Mouse (Mus musculus): Measurements from ENCODE around the gene Cby1.

Gene Cby1

DNA sequence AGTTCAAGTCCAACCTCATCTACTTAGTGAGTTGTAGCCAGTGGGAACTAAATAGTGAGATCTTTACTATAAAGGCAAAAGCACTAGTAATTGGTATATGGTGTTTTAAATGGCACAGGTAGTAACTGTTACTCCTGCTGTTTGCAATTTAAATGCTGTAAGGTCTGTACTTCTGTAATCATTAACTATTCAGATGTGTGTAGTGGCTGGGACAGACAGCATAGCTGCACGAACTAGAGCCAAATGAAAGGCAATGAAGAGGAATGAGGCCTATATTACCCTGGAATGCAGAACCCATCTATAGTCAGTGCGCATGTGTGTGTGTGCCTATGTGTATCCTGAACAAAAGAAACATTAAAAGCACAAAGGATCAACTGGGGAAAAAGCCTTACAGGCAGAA, 18.9 kb downstream of the Cby1 start:
- no peak for DNase-seq (ENCODE audit: low read depth in 2 of 2, low spot score in 2 of 2)

GRCm38 (mm10) chr15:79681973-79682372, 23.0 kb downstream of the Cby1 start:
- no peak for DNase-seq (ENCODE audit: low read depth in 2 of 2, low spot score in 2 of 2)

DNA sequence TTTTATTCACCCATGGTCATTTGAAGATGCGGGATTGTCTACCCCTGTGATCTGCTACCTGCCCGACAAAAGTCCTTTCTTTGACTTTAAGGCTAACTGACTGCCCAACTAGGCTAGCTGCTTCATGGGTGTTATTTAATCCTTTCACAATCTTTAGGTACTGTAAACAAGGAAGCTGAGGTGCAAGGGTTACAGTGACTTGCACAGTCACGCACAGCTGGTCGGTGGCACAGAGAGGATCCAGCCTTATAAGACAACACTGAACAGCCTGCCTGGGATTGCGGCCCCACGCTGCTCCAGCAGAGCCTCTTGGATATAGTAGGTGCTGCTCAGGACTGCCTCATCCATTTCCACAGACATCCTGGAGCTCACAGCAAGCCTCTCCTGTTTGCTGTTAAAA, 24.1 kb downstream of the Cby1 start:
- no peak for DNase-seq (ENCODE audit: low read depth in 2 of 2, low spot score in 2 of 2)

DNA sequence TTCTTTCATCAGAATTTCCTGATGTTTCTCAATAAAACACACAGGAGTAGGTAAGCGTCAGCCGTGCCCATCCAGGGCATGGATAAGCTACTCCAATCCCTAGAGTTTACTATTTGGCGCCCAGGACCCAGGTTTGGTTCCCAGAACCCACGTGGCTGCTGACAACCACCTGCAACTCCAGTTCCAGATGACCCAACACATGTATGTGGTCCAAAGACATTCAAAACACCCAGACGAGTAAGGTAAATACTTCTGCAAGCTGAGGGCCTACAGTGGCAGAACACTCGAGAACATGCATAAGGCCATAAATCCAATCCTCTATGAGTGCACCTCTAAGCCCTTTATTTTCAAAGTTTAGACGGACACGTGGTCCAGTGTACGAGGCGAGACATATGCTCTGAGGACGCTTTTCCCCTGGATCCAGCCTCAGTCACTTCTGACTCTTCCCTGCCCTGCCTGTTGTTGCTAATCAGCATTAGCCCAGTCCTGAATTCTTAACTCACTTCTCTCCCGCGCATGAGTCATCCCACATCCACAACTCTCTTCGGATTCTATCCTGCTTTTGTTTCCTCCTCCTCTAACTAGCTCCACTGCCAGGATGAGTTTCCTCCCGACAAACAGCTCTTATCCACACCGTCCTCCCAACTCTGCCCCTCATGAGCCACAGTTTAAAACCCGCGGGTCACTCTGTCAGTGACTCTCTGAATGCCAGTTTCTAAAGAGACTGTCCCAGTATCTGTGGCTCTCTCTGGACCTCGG, 24.9 kb downstream of the Cby1 start:
- no peak for DNase-seq (ENCODE audit: low read depth in 2 of 2, low spot score in 2 of 2)

DNA sequence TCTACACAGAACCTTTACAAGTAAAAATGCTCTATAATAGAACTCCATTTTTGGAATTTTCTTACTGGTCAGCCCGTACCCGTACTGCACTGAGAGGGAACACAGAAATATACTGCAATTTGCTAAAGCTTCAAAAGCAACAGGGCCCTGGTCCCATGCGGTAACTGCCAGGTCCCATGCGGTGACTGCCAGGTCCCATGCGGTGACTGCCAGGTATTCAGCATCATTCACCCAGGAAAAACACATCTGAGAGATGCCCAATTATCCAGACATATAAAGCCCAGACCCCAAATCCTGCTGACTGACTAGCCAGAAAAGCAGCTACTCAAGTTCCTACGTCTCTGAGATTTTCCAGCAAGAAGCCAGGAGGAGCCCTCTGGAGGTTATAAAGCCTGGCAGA, 25.6 kb downstream of the Cby1 start:
- no peak for DNase-seq (ENCODE audit: low read depth in 2 of 2, low spot score in 2 of 2)

DNA sequence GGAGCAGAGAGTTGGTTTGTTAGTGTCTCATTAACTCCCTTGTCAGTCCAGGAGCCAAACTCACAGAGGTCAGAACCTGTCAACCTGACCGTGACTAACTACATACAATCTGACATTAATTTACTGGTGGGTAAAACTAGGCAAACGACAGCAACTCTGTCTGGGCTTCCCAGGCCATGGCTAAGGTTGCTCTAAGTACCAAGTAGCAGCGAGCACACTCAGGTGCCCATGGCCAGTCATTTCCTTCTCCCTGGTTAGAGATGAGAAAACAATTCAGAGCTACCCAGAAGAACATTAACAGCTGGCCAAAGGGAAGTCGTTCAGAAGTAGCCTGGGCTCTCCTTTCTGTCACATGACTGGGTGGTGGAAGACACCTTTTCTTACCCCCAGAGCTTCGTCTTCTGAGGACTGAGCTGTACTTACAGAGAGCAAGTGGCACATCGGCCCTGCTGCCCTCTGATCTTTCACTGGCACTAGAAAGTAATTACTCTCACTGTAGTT, 26.2 kb downstream of the Cby1 start:
- no peak for DNase-seq (ENCODE audit: low read depth in 2 of 2, low spot score in 2 of 2)

GRCm38 (mm10) chr15:79686046-79686869, 27.3 kb downstream of the Cby1 start:
- DNase-seq (ENCODE audit: low read depth in 2 of 2, low spot score in 2 of 2) = no peak

DNA sequence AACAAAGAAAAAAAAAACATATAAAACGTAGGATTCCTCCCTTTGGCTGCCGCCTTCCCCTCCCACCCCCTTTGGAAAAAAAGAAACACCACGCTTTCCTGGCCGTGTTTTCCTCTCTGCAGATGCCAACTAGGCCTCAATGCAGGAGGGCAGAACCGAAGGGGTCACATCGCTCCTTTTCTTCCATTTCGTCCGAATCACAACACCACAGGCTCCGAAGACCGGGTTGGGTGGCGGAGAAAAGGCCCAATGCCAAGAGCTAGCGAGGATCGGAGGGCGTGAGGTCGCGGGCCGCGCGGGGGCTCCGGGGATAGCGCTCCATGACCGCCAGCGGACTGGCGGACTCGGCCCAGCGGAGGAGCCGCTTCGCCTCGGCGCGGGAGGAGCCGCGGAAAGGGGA, 28.2 kb downstream of the Cby1 start:
- DNase-seq (ENCODE audit: low read depth in 2 of 2, low spot score in 2 of 2) = no peak

GRCm38 (mm10) chr15:79687646-79688267, 28.8 kb downstream of the Cby1 start, which contains the start of gene Josd1:
Gene Josd1, minus strand, starts transcription at chr15:79687919.
- DNase-seq (ENCODE audit: low read depth in 2 of 2, low spot score in 2 of 2) = peak; percentile 95 to 96

DNA sequence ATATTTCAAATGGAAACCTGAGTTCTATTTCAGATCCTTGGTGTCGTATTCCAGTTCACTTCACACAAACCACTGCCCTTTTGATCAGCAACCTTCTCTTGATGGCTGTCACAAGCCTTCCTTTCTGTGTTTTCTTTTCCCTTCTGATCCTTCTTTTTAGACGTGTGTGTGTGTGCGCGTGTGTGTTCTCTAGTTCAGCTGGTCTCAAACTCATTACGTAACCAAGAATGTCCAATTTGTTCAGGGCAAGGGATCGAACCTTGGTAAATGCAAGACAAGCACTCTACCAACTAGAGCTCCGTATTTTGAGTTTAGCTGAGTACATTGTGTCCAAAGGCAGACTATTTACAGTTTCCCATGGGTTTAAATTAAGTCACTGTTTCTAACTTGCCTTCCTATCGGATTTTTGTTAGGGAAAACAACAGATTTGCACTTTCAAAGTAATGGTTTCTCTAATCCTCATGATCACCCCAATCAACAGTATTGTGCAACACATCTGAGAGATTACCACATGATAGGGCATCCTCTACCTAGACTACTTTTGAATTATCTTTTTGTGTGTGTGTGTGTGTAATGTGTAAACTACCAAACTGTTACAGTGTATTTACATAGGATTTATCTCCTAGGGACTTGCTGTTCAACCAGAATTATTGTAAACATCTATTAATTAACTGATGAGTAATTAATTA, 29.4 kb downstream of the Cby1 start:
- no peak for DNase-seq (ENCODE audit: low read depth in 2 of 2, low spot score in 2 of 2)

DNA sequence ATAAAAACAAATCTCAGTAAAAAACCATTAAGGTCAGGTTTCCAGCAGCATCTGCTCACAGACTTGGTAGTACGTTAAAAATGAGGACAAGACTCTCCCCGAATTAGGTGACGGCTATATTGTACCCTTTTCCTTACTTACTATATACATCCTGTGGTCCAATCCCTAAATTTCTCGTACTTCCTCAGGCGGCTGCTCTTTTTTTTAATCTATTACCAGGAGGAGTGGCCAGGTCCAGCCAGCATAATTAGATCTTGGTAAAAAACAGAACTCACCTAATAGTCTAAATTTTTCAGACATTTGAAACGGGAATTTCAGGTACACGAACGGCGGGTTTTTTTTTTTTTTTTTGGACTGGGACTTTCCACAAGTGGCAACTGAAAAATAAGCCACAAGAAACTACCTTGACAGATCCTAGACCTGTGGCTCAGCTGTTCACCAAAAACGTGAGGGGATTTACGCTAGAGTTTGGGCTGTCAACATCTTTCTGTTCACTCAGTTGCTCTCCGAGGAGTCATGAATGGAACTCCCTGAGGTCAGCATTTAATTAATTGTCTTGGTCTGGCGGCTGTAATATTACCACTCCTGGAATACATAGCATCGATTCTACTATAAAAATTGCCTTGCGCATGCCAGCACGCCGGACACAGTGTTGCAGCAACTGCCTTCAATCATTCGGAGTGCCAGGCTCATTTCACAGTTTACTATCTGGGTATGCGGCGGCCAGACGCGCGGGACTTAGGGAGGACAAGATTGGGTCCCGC, 30.8 kb downstream of the Cby1 start:
- no peak for DNase-seq (ENCODE audit: low read depth in 2 of 2, low spot score in 2 of 2)

DNA sequence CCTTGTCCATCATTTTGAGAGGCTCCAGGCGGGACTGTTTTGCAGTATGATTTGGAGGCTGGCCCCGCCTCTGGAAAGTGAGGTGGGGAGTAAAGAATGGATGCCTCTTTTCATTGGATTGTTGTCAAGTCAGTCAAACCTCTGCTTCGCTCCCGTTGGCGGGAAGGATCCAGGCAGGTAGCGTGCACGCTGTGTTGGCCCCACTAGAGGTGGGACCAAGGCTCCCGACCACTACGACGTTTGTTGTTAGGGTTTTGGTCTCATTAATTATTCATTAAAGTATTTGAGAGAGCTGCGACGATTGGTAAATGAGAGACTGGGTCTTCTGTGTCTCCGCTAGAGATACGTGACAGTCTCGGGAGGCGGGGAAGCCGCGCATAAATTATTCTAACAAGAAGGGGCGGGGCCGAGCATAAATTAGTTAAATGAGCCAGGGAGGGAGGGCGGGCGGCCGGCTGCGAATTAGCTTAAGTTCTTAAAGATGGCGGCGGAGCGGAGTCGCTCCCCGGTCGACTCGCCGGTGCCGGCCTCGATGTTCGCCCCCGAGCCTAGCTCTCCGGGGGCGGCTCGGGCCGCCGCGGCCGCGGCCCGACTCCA, 31.5 kb downstream of the Cby1 start, which contains the start of gene Gtpbp1:
Gene Gtpbp1, plus strand, starts transcription at position 420 of the 597 bp plus-strand sequence.
- peak; percentile 91 to 92 for DNase-seq (ENCODE audit: low read depth in 2 of 2, low spot score in 2 of 2)

DNA sequence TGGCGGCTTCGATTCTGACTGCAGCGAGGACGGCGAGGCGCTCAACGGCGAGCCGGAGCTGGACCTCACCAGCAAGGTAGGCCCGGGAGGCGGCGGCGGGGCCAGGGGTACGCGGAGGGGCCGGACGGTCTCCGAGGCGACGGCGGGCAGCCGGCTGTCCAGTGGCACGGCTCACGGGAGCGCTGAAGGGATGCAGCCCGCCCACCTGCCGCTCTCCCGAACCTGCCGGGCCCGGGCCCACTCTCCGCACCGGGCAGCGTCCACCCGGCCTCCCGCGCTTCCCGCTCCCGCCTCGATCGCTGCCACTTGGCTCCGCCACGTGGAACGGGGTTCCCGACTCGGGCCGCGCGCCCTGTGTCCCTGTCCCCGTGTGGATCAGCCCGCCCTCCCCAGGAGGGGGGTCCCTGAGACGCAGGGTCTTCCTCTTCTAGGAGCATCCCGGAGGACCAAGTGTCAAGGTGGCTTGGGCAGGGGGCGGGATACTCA, 32.1 kb downstream of the Cby1 start:
- peak in 1 of 2 experiments; percentile 24 for DNase-seq (ENCODE audit: low read depth in 2 of 2, low spot score in 2 of 2)

- DNase-seq (ENCODE audit: low read depth in 2 of 2, low spot score in 2 of 2) = peak in 1 of 2 experiments; percentile 16
These were observed 33.3 kb downstream of the Cby1 start for GRCm38 (mm10) chr15:79692334-79692733.

DNA sequence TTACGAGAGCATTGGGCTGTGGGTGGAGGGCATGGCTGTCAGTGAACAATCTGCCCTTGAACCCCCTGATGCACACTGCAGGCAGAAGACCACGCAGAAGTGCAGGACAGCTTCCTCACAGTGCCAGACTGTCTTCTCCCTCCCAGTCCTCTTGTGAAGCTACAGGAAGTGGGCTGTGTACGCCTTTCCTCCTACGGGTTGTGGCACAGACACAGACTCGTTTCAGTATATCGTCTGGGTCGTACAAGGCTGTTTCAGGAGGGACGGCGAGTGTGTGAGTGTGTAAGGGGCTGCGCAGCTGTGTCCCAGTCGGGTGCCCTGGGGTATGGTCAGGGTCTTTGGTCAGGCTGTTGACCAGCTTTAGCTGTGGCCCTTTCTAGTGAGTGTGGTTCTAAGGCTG, 34.7 kb downstream of the Cby1 start:
- peak; percentile 54 for DNase-seq (ENCODE audit: low read depth in 2 of 2, low spot score in 2 of 2)

- no peak for DNase-seq (ENCODE audit: low read depth in 2 of 2, low spot score in 2 of 2)
These were observed 35.5 kb downstream of the Cby1 start for GRCm38 (mm10) chr15:79694512-79694911.

DNA sequence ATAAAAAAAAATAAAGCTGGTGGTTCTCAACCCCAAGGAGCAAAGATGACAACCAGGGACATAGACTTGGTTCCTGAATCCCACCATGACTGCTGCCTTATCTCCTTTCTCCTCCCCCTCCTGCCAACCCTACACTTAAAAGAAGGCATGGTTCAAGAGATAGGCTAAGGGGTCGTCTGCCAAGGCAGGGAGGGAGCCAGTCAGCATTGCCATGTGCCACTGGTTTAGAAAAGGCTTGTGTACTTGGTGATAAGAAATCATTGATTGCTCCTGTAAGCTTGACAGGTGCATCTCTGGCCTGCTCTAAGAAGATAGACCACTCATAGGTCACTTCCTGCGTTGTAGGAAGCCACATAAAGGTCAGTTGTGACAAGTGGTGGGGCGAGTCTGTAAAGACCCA, 36.5 kb downstream of the Cby1 start:
- no peak for DNase-seq (ENCODE audit: low read depth in 2 of 2, low spot score in 2 of 2)

- DNase-seq (ENCODE audit: low read depth in 2 of 2, low spot score in 2 of 2) = no peak
These were observed 37.5 kb downstream of the Cby1 start for GRCm38 (mm10) chr15:79696508-79696907.

DNA sequence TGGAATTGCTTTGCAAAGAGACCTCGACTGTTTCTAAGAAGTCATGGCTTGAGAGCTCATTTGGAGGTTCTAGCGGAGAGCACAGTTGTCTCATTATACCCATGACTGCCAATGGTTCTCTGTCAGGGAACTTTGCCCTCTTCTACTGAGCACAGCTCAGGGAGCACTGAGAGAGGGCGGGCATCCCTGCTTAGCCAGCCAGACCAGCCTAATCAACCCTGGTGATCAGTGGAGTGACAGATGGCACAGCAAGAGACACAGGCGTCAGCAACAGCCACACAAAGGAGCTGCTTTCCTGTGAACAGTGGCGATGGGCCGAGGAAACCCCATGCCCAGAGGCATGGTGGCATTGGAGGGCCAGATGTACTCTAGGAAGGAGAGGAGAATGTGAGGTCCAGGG, 38.0 kb downstream of the Cby1 start:
- DNase-seq (ENCODE audit: low read depth in 2 of 2, low spot score in 2 of 2) = no peak
